Mouse (Mus musculus) kidney, postnatal 0 days (tissue): ENCODE measurements around the gene Rtl10. TPM values are rescaled to one million over a fixed set of nuclear protein-coding genes. Genes with fewer than 3 reads are reported as not detected.
A peak's percentile ranks its signal among the peaks of the same experiment; 100 is the strongest.

Source experiments
- ATAC-seq: fragments of 200-750 bp; cut with Nextera tagmentation; replicated peaks from 2 replicates; pipeline ENCODE4 v1.8.0; 2017; ENCODE audit warnings: low read depth, moderate number of reproducible peaks, moderate TSS enrichment, moderate library complexity; ENCODE audit not compliant: low FRiP score
- DNase-seq: peaks from one replicate; pipeline ENCODE4 v3.0.0-alpha.2; 2016; ENCODE audit warnings: low spot score
- H3K27ac ChIP-seq: fragments of 300-500 bp; sonication (generic); 2 replicates; pipeline ENCODE4 v1.5.1; 2014; ENCODE audit warnings: mild to moderate bottlenecking
- H3K27me3 ChIP-seq: fragments of 300-500 bp; sonication (generic); 2 replicates; pipeline ENCODE4 v1.6.1; 2014; ENCODE audit warnings: low read length, mixed read lengths; ENCODE audit not compliant: insufficient read depth
- H3K36me3 ChIP-seq: fragments of 300-500 bp; sonication (generic); 2 replicates; pipeline ENCODE4 v1.6.1; 2014; ENCODE audit warnings: low read length, mixed read lengths; ENCODE audit not compliant: insufficient read depth
- H3K4me1 ChIP-seq: fragments of 300-500 bp; sonication (generic); replicated peaks from 2 replicates; pipeline ENCODE4 v1.6.1; 2014; ENCODE audit warnings: antibody characterized with exemption, low read length, mixed read lengths; ENCODE audit not compliant: insufficient read depth
- H3K4me2 ChIP-seq: fragments of 300-500 bp; sonication (generic); 2 replicates; pipeline ENCODE4 v1.6.1; 2014; ENCODE audit warnings: mild to moderate bottlenecking, low read length, moderate library complexity, mixed read lengths
- H3K4me3 ChIP-seq: fragments of 300-500 bp; sonication (generic); replicated peaks from 2 replicates; pipeline ENCODE4 v1.5.1; 2014; ENCODE audit warnings: low read depth, low read length
- H3K9ac ChIP-seq: fragments of 300-500 bp; sonication (generic); 2 replicates; pipeline ENCODE4 v1.6.1; 2014; ENCODE audit warnings: low read depth, low read length
- H3K9me3 ChIP-seq: fragments of 300-500 bp; sonication (generic); replicated peaks from 2 replicates; pipeline ENCODE4 v1.6.1; 2016; ENCODE audit warnings: low read length, inconsistent platforms, mixed read lengths
- CTCF ChIP-seq: IDR thresholded peaks from 2 replicates; pipeline ENCODE4 v1.5.1; 2016; ENCODE audit warnings: antibody characterized with exemption, low read depth, mild to moderate bottlenecking, moderate library complexity
- WGBS: fragments of 180-500 bp; shearing (Covaris S2); extraction: QIAGEN DNeasy Blood & Tissue Kit; methylation state at CpG from one replicate; pipeline ENCODE4 v1.1.7; 2014; 5-methylcytosine and 5-hydroxymethylcytosine counted together
- polyA plus RNA-seq: library from polyadenylated mRNA; unstranded; fragments of >200 nt; fragmentation: Nextera tagmentation; extraction: Ambion mirVana; gene quantifications from 2 replicates; pipeline ENCODE4 v1.2.1, GENCODE M21; 2015

The Rtl10 gene
- polyA plus RNA-seq, 1 experiment from 2014 or later = 2.2 TPM

GRCm38 (mm10) chr16:18501531-18501930, 2.8 kb downstream of the Rtl10 start:
- H3K36me3 ChIP-seq = peaks cover 8% of the 10 kb centered on the region; the same call in 1 of the 2 replicates
- WGBS = 97% methylated on average over 6 of the region's 6 CpGs

GRCm38 (mm10) chr16:18503566-18504342, 5.1 kb downstream of the Rtl10 start:
- WGBS = 91% methylated on average over 14 of the region's 14 CpGs
- no peaks in the 10 kb centered on the region for H3K9me3 ChIP-seq
- H3K27ac ChIP-seq = no peak overlapping the region
- no peak for DNase-seq
- peaks cover 8% of the 10 kb centered on the region; the same call in 1 of the 2 replicates for H3K36me3 ChIP-seq
- H3K27me3 ChIP-seq = no peaks in the 10 kb centered on the region
- ATAC-seq = no peak
- H3K4me1 ChIP-seq = peaks cover 5% of the 10 kb centered on the region; the same call in 1 of the 2 replicates
- no peak overlapping the region for H3K4me3 ChIP-seq
- no peak for TF ChIP-seq CTCF
- H3K4me2 ChIP-seq = no peak overlapping the region
- H3K9ac ChIP-seq = no peak overlapping the region

More at GRCm38 (mm10) chr16:18501531-18501930, 2.8 kb downstream of the Rtl10 start:
- Histone ChIP-seq H3K9me3 (no peaks in the 10 kb centered on the region), H3K4me3 (no peak overlapping the region), H3K4me2 (no peak overlapping the region), H3K27ac (no peak overlapping the region), H3K9ac (no peak overlapping the region), H3K4me1 (peaks cover 5% of the 10 kb centered on the region; the same call in 1 of the 2 replicates), H3K27me3 (no peaks in the 10 kb centered on the region)
- DNase-seq (no peak), ATAC-seq (no peak)
- TF ChIP-seq CTCF = no peak

GRCm38 (mm10) chr16:18506524-18507199, 8.0 kb downstream of the Rtl10 start:
- Histone ChIP-seq H3K4me1 (no peaks in the 10 kb centered on the region), H3K4me2 (no peak overlapping the region), H3K27me3 (no peaks in the 10 kb centered on the region), H3K36me3 (0 out of 2 replicates have a peak, but pooled peaks cover under 1% of the 10 kb centered on the region), H3K27ac (no peak overlapping the region), H3K9ac (no peak overlapping the region), H3K4me3 (no peak overlapping the region), H3K9me3 (no peaks in the 10 kb centered on the region)
- DNase-seq = no peak
- 93% methylated on average over 3 of the region's 3 CpGs for WGBS
- no peak for TF ChIP-seq CTCF
- ATAC-seq = no peak

- 10% methylated on average over 1 of the region's 1 CpGs for WGBS
- no peaks in the 10 kb centered on the region for H3K9me3 ChIP-seq
- ATAC-seq = no peak
- no peak for TF ChIP-seq CTCF
- no peaks in the 10 kb centered on the region for H3K36me3 ChIP-seq
- no peaks in the 10 kb centered on the region for H3K27me3 ChIP-seq
- no peak overlapping the region for H3K9ac ChIP-seq
- H3K27ac ChIP-seq = no peak overlapping the region
- DNase-seq = peak; percentile 48
- no peak overlapping the region for H3K4me2 ChIP-seq
- no peak overlapping the region for H3K4me3 ChIP-seq
- H3K4me1 ChIP-seq = 0 out of 2 replicates have a peak, but pooled peaks cover 3% of the 10 kb centered on the region
These were observed 8.5 kb downstream of the Rtl10 start for GRCm38 (mm10) chr16:18507200-18507549.

GRCm38 (mm10) chr16:18511741-18512140, 13.0 kb downstream of the Rtl10 start:
- H3K4me1 ChIP-seq = 0 out of 2 replicates have a peak, but pooled peaks cover 3% of the 10 kb centered on the region
- peak; percentile 24 for DNase-seq
- H3K4me3 ChIP-seq = no peak overlapping the region
- no peak overlapping the region for H3K27ac ChIP-seq
- no peak for TF ChIP-seq CTCF
- H3K36me3 ChIP-seq = no peaks in the 10 kb centered on the region
- no peak overlapping the region for H3K4me2 ChIP-seq
- H3K9me3 ChIP-seq = no peaks in the 10 kb centered on the region
- ATAC-seq = no peak
- H3K27me3 ChIP-seq = no peaks in the 10 kb centered on the region
- no peak overlapping the region for H3K9ac ChIP-seq
- WGBS = 61% methylated on average over 5 of the region's 5 CpGs

- Histone ChIP-seq H3K27ac (no peak overlapping the region), H3K27me3 (no peaks in the 10 kb centered on the region), H3K4me1 (0 out of 2 replicates have a peak, but pooled peaks cover 3% of the 10 kb centered on the region), H3K4me3 (no peak overlapping the region), H3K36me3 (no peaks in the 10 kb centered on the region), H3K4me2 (no peak overlapping the region), H3K9me3 (no peaks in the 10 kb centered on the region), H3K9ac (no peak overlapping the region)
- no peak for TF ChIP-seq CTCF
- WGBS = 41% methylated on average over 6 of the region's 6 CpGs
- ATAC-seq (no peak), DNase-seq (peak; percentile 43)
These were observed 14.8 kb downstream of the Rtl10 start for GRCm38 (mm10) chr16:18513508-18513907.
